Comparison of ENCODE assay signal across 32 mouse cellular contexts in genomic region chr7:19925376-19925775, GRCm38 (mm10). TPM values are rescaled to one million over a fixed set of nuclear protein-coding genes. Genes with fewer than 3 reads are reported as not detected.
DNase-seq lines count a peak whose midpoint lies in the region; TF ChIP-seq lines count a peak whose summit lies in the region.
"Had no signal": no experiment of that assay in that cellular context is flagged by ENCODE, and none has a peak within 500 bp of the region (broad histone marks: within the 10 kb centered on the region; RNA-seq: fewer than 3 reads in every experiment).

No protein-coding gene starts in this region.

- peak; percentile 53 for DNase-seq in cerebellum, adult 9-10 months
- DNase-seq in cerebellum, adult 11 months: no peak
- peak; percentile 20 to 33 for DNase-seq in cerebellum, postnatal 14 days
- DNase-seq in cerebellum, postnatal 4 days (ENCODE audit: low spot score in 2 of 2): no peak
- peak; percentile 44 to 49 for DNase-seq in layer of hippocampus, adult 2 months (ENCODE audit: low spot score in 2 of 2)
- DNase-seq in layer of hippocampus, adult 11-12 months (ENCODE audit: low spot score): no peak
- DNase-seq in brain, embryonic 14.5 days (ENCODE audit: low read depth): peak; percentile 43
- no peak for DNase-seq in kidney, postnatal 36 days
- DNase-seq: adrenal gland, postnatal 10 days; adrenal gland, postnatal 36 days; gastrocnemius, postnatal 10 days; gastrocnemius, postnatal 36 days; kidney, adult 11 months had no signal

- TF ChIP-seq CTCF in layer of hippocampus, adult 2 months (conservative IDR thresholded peaks at IDR 0.05): no peak
- no peak for TF ChIP-seq CTCF in brain, embryonic 14.5 days (IDR thresholded peaks at IDR 0.05; ENCODE audit: borderline replicate concordance, extremely low read depth, insufficient read depth, insufficient read length)

- H3K4me3 ChIP-seq in layer of hippocampus, adult 2 months: no peak overlapping the region
- H3K4me3 ChIP-seq: embryonic facial prominence, embryonic 12.5 days; embryonic facial prominence, embryonic 15.5 days; hindbrain, embryonic 10.5 days; hindbrain, embryonic 13.5 days; intestine, embryonic 15.5 days had no signal

- no peak for TF ChIP-seq POLR2A in brain, embryonic 14.5 days (IDR thresholded peaks at IDR 0.05; ENCODE audit: borderline replicate concordance, extremely low read depth, insufficient read depth, insufficient read length, poor library complexity, severe bottlenecking)

- H3K27ac ChIP-seq in layer of hippocampus, adult 2 months: peak overlapping the region; percentile 61
- H3K27ac ChIP-seq: embryonic facial prominence, embryonic 12.5 days; embryonic facial prominence, embryonic 15.5 days; hindbrain, embryonic 10.5 days; hindbrain, embryonic 13.5 days; intestine, embryonic 15.5 days had no signal

RNA-seq across cellular contexts. Expression of gene Pvr, which starts 4.4 kb away (rescaled TPM):
- 10 to 100 TPM; 13.6 to 16.3 TPM for total RNA-seq in layer of hippocampus, adult 2 months (2021)
- 8.1 and 11.9 TPM in 2 replicates for polyA plus RNA-seq in brain, embryonic 14.5 days (2012; rRNA removed)

RNA-seq across cellular contexts. Expression of gene Igsf23, which starts 25.2 kb away (rescaled TPM):
- total RNA-seq in layer of hippocampus, adult 2 months (2021): not detected
- polyA plus RNA-seq in brain, embryonic 14.5 days (2012; rRNA removed): not detected in 2 replicates
- total RNA-seq: adrenal gland, adult 18-20 months; adrenal gland, postnatal 36 days; gastrocnemius, adult 18-20 months; gastrocnemius, postnatal 10 days; gastrocnemius, postnatal 36 days had no signal
- polyA plus RNA-seq: cerebellum, adult 2 months; embryonic facial prominence, embryonic 12.5 days; forebrain, embryonic 16.5 days; hindbrain, embryonic 16.5 days had no signal

RNA-seq across cellular contexts. Expression of gene Ceacam19, which starts 37.6 kb away (rescaled TPM):
- not detected for total RNA-seq in layer of hippocampus, adult 2 months (2021)
- 0.03 and 0.15 TPM in 2 replicates for polyA plus RNA-seq in brain, embryonic 14.5 days (2012; rRNA removed)
- total RNA-seq: adrenal gland, adult 18-20 months; adrenal gland, postnatal 10 days; adrenal gland, postnatal 36 days; common myeloid progenitor, adult 5-6 weeks; gastrocnemius, adult 18-20 months; gastrocnemius, postnatal 10 days; gastrocnemius, postnatal 36 days; granulocyte monocyte progenitor cell, adult 5-6 weeks; heart, adult 8-10 months; heart, postnatal 25 days had no signal
- polyA plus RNA-seq: cerebellum, adult 2 months; embryonic facial prominence, embryonic 12.5 days; forebrain, embryonic 11.5 days; forebrain, embryonic 16.5 days; heart, embryonic 11.5 days; heart, embryonic 14.5 days; heart, postnatal 0 days; hindbrain, embryonic 10.5 days; hindbrain, embryonic 13.5 days; hindbrain, embryonic 16.5 days; intestine, embryonic 15.5 days had no signal

RNA-seq across cellular contexts. Expression of gene Ceacam20, which starts 39.8 kb away (rescaled TPM):
- not detected for total RNA-seq in layer of hippocampus, adult 2 months (2021)
- not detected in 2 replicates for polyA plus RNA-seq in brain, embryonic 14.5 days (2012; rRNA removed)
- total RNA-seq: adrenal gland, adult 18-20 months; adrenal gland, postnatal 10 days; adrenal gland, postnatal 36 days; common myeloid progenitor, adult 5-6 weeks; gastrocnemius, adult 18-20 months; gastrocnemius, postnatal 10 days; gastrocnemius, postnatal 36 days; granulocyte monocyte progenitor cell, adult 5-6 weeks; heart, adult 8-10 months; heart, postnatal 25 days had no signal
- polyA plus RNA-seq: cerebellum, adult 2 months; embryonic facial prominence, embryonic 12.5 days; embryonic facial prominence, embryonic 15.5 days; forebrain, embryonic 11.5 days; forebrain, embryonic 16.5 days; heart, embryonic 11.5 days; heart, embryonic 14.5 days; heart, postnatal 0 days; hindbrain, embryonic 10.5 days; hindbrain, embryonic 13.5 days; hindbrain, embryonic 16.5 days; Patski had no signal

Comparison
In these comparisons a context has a peak if more than half of its experiments do, and no peak if none do; other contexts are left out.
1. DNase-seq: peak in cerebellum, adult 9-10 months (single experiment), cerebellum, postnatal 14 days (2 of 2), layer of hippocampus, adult 2 months (2 of 2) and brain, embryonic 14.5 days (single experiment); none in cerebellum, adult 11 months (single experiment), cerebellum, postnatal 4 days (0 of 2), layer of hippocampus, adult 11-12 months (single experiment) and kidney, postnatal 36 days (0 of 2).